Mouse (Mus musculus) right cerebral cortex, postnatal 14 days (tissue): ENCODE results near the gene Gm10310.
"Not testable (repeated sequence)": the region's sequence is repeated elsewhere in the genome, so short reads cannot be mapped to it uniquely, and the experiment has no call there.

Source experiments
- DNase-seq: peaks from one replicate; pipeline ENCODE4 v3.0.0; 2022

Gene Gm10310

GRCm38 (mm10) chr10:129984962-129985361 lies at the start of gene Gm10310:
Gm10310 (minus strand) TSS chr10:129985062.
- DNase-seq = not testable (repeated sequence)

GRCm38 (mm10) chr10:130030048-130030447 lies 45.2 kb upstream of the Gm10310 start, which contains the start of gene Olfr821:
Olfr821 (plus strand) TSS chr10:130030348.
- no peak for DNase-seq

- DNase-seq = no peak
Observed at GRCm38 (mm10) chr10:130012321-130012720, 27.5 kb upstream of the Gm10310 start, which contains the start of gene Olfr820. Olfr820 (plus strand) TSS chr10:130012621.

- not testable (repeated sequence) for DNase-seq
Observed at GRCm38 (mm10) chr10:130005366-130005765, 20.5 kb upstream of the Gm10310 start.

- not testable (repeated sequence) for DNase-seq
Observed at GRCm38 (mm10) chr10:130004104-130004503, 19.2 kb upstream of the Gm10310 start.

GRCm38 (mm10) chr10:129981867-129982266 lies 3.0 kb downstream of the Gm10310 start:
- not testable (repeated sequence) for DNase-seq

- DNase-seq = not testable (repeated sequence)
Observed at GRCm38 (mm10) chr10:129976040-129976439, 8.8 kb downstream of the Gm10310 start, which contains the start of gene Olfr247. Olfr247 (minus strand) TSS chr10:129976140.

- not testable (repeated sequence) for DNase-seq
Observed at GRCm38 (mm10) chr10:129972994-129973393, 11.9 kb downstream of the Gm10310 start.

- not testable (repeated sequence) for DNase-seq
Observed at GRCm38 (mm10) chr10:129967166-129967565, 17.7 kb downstream of the Gm10310 start, which contains the start of gene Olfr819. Olfr819 (minus strand) TSS chr10:129967266.

- DNase-seq = not testable (repeated sequence)
Observed at GRCm38 (mm10) chr10:129966232-129966631, 18.6 kb downstream of the Gm10310 start.

GRCm38 (mm10) chr10:129949000-129949399 lies 35.9 kb downstream of the Gm10310 start, which contains the start of gene Olfr818:
Olfr818 (minus strand) TSS chr10:129949100.
- DNase-seq = no peak
